Mouse (Mus musculus) forebrain, embryonic 12.5 days (tissue): Measurements from ENCODE around the gene Hist1h1c. TPM values are rescaled to one million over a fixed set of nuclear protein-coding genes. Genes with fewer than 3 reads are reported as not detected.
A peak's percentile ranks its signal among the peaks of the same experiment; 100 is the strongest.
"Not testable (repeated sequence)": the region's sequence is repeated elsewhere in the genome, so short reads cannot be mapped to it uniquely, and the experiment has no call there.

ENCODE experiments used
- ATAC-seq: fragments of 200-750 bp; cut with Nextera tagmentation; 2 replicates; pipeline ENCODE4 v1.8.0; 2017; ENCODE audit warnings: moderate TSS enrichment; ENCODE audit not compliant: low FRiP score
- H3K27ac ChIP-seq: fragments of 300-500 bp; sonication (generic); 2 replicates; pipeline ENCODE4 v1.5.1; 2016; ENCODE audit warnings: mild to moderate bottlenecking
- H3K27me3 ChIP-seq: fragments of 300-500 bp; sonication (generic); 2 replicates; pipeline ENCODE4 v1.6.1; 2016; ENCODE audit warnings: mild to moderate bottlenecking
- H3K36me3 ChIP-seq: fragments of 300-500 bp; sonication (generic); replicated peaks from 2 replicates; pipeline ENCODE4 v1.6.1; 2016; ENCODE audit warnings: mild to moderate bottlenecking
- H3K4me1 ChIP-seq: fragments of 300-500 bp; sonication (generic); 2 replicates; pipeline ENCODE4 v1.6.1; 2016
- H3K4me2 ChIP-seq: fragments of 300-500 bp; sonication (generic); 2 replicates; pipeline ENCODE4 v1.6.1; 2016; ENCODE audit warnings: mild to moderate bottlenecking, moderate library complexity
- H3K4me3 ChIP-seq: fragments of 300-500 bp; sonication (generic); replicated peaks from 2 replicates; pipeline ENCODE4 v1.5.1; 2016; ENCODE audit warnings: mild to moderate bottlenecking
- H3K9ac ChIP-seq: fragments of 300-500 bp; sonication (generic); 2 replicates; pipeline ENCODE4 v1.6.1; 2016; ENCODE audit warnings: mild to moderate bottlenecking
- H3K9me3 ChIP-seq: fragments of 300-500 bp; sonication (generic); 2 replicates; pipeline ENCODE4 v1.6.1; 2016
- WGBS: fragments of 180-500 bp; shearing (Covaris S2); methylation state at CpG from one replicate; pipeline ENCODE4 v1.1.7; 2016; 5-methylcytosine and 5-hydroxymethylcytosine counted together
- polyA plus RNA-seq: library from polyadenylated mRNA; unstranded; fragments of >200 nt; fragmentation: Nextera tagmentation; extraction: Ambion mirVana; gene quantifications from 2 replicates; pipeline ENCODE4 v1.2.1, GENCODE M21; 2016

Gene Hist1h1c
- polyA plus RNA-seq, 1 experiment from 2014 or later, result 15.2 TPM

DNA sequence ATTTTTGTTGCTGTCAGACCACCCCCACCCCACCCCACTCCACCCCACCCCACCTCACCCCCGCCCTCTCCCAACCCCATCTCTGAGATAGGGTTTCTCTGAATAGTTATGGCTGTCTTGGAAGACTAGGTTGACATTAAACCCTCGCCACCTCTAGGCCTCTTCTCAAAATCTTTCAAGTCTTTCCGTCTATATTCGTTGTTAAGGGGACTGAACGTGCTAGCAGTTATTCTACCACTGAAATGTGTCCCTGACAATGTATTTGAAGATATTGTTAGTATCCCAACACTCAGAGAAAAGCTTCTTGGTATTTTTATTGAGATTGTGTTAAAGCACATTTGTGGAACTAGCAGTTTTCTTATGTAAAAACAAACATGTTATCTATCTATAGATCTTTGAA is 2.3 kb downstream of the Hist1h1c start:
- Histone ChIP-seq H3K27ac (peak overlapping the region; percentile 99), H3K4me3 (peak overlapping the region; percentile 58; the same call in 1 of the 2 replicates), H3K4me2 (peak overlapping the region; percentile 95), H3K9ac (no peak overlapping the region), H3K27me3 (no peaks in the 10 kb centered on the region), H3K4me1 (peaks cover 31% of the 10 kb centered on the region), H3K9me3 (no peaks in the 10 kb centered on the region), H3K36me3 (no peaks in the 10 kb centered on the region)
- 68% methylated on average over 5 of the region's 5 CpGs for whole genome bisulfite sequencing
- no peak for ATAC-seq

GRCm38 (mm10) chr13:23742007-23742406 is 3.4 kb downstream of the Hist1h1c start:
- Histone ChIP-seq H3K9ac (no peak overlapping the region), H3K4me2 (no peak overlapping the region), H3K36me3 (no peaks in the 10 kb centered on the region), H3K9me3 (no peaks in the 10 kb centered on the region), H3K4me1 (peaks cover 31% of the 10 kb centered on the region), H3K27ac (no peak overlapping the region), H3K27me3 (no peaks in the 10 kb centered on the region), H3K4me3 (no peak overlapping the region)
- no peak for ATAC-seq

GRCm38 (mm10) chr13:23743215-23743614 is 4.6 kb downstream of the Hist1h1c start:
- H3K4me2 ChIP-seq, result no peak overlapping the region
- no peak for ATAC-seq
- H3K27ac ChIP-seq, result 0 out of 2 replicates have a peak overlapping the region, but pooled peaks have one; percentile 53
- peaks cover 34% of the 10 kb centered on the region for H3K4me1 ChIP-seq
- H3K36me3 ChIP-seq, result no peaks in the 10 kb centered on the region
- 88% methylated on average over 5 of the region's 5 CpGs for WGBS
- no peak overlapping the region for H3K9ac ChIP-seq
- no peak overlapping the region for H3K4me3 ChIP-seq
- H3K9me3 ChIP-seq, result no peaks in the 10 kb centered on the region
- H3K27me3 ChIP-seq, result no peaks in the 10 kb centered on the region

DNA sequence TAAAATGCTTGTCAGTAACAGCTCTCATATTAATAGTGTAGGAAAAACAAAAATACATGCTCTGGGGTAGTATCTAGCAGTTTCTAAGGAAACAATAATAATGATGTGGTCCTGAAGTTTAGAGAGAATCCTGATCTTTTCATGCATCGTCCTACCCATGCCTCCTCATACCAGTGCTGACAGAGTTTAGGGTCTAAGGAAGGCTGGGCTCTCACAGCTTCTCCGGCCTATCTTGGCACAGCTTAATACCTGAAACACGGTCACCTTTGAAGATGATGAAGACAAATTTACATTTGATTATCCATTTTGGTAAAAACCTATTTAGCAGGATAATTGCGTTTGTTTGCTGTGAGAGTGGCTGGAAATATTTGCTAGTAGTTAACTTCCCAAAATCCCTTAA is 5.4 kb downstream of the Hist1h1c start:
- ATAC-seq, result no peak
- peak overlapping the region; percentile 99 for H3K27ac ChIP-seq
- no peaks in the 10 kb centered on the region for H3K27me3 ChIP-seq
- peaks cover 34% of the 10 kb centered on the region for H3K4me1 ChIP-seq
- peak overlapping the region; percentile 64; the same call in 1 of the 2 replicates for H3K9ac ChIP-seq
- H3K4me3 ChIP-seq, result peak overlapping the region; percentile 45
- 44% methylated on average over 4 of the region's 4 CpGs for WGBS
- no peaks in the 10 kb centered on the region for H3K36me3 ChIP-seq
- H3K4me2 ChIP-seq, result peak overlapping the region; percentile 63
- no peaks in the 10 kb centered on the region for H3K9me3 ChIP-seq

- Histone ChIP-seq H3K9me3 (no peaks in the 10 kb centered on the region), H3K9ac (peak overlapping the region; percentile 64), H3K27ac (peak overlapping the region; percentile 99), H3K36me3 (no peaks in the 10 kb centered on the region), H3K4me1 (peaks cover 29% of the 10 kb centered on the region), H3K4me2 (peak overlapping the region; percentile 63), H3K27me3 (no peaks in the 10 kb centered on the region), H3K4me3 (peak overlapping the region; percentile 45)
- WGBS, result under 1% methylated on average over 15 of the region's 36 CpGs
- ATAC-seq, result no peak
These were observed 6.1 kb downstream of the Hist1h1c start for GRCm38 (mm10) chr13:23744421-23745380.

DNA sequence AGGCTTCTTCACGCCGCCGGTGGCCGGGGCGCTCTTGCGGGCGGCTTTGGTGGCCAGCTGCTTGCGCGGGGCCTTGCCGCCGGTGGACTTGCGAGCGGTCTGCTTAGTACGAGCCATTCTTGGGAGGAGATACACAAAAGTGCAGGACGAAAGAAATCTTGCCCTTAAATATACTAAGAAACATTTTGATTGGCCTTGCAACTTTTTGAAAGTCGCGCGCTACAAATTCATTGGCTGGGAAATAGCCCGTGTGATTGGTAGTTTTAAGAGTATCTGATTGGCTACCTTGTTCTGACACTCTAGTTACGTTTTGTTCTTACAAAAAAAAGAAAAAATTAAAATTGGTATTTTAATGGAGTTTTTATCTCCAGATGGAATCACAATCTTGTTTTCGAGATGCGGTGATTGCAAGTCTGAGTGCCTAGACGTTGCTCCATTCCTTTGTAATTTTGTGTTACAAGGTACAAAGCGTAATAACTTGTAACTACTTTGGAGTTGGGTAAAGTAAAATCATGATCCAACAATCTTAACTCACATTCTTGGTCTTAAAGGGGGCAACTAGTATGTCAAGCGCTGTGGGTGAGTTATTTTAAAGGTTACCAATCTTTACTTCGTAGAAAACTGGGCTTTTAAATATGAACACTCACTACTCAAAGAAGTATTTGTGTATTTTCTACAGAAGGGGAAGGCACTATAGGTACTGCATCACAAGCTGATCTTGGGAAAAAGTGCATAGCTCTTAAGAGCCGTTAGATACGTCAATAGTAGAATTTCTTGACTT is 7.0 kb downstream of the Hist1h1c start, which contains the start of gene Hist1h3c:
Gene Hist1h3c, minus strand, starts transcription at position 222 of the 781 bp plus-strand sequence.
- Histone ChIP-seq H3K27me3 (no peaks in the 10 kb centered on the region), H3K4me3 (peak within 1 kb of the TSS; percentile 45), H3K4me2 (peak within 1 kb of the TSS; percentile 63), H3K27ac (peak within 1 kb of the TSS; percentile 99), H3K9me3 (no peaks in the 10 kb centered on the region), H3K36me3 (no peaks in the 10 kb centered on the region), H3K9ac (peak within 1 kb of the TSS; percentile 75), H3K4me1 (peaks cover 21% of the 10 kb centered on the region)
- peak; percentile 72 for ATAC-seq
- under 1% methylated on average over 26 of the region's 28 CpGs for WGBS

DNA sequence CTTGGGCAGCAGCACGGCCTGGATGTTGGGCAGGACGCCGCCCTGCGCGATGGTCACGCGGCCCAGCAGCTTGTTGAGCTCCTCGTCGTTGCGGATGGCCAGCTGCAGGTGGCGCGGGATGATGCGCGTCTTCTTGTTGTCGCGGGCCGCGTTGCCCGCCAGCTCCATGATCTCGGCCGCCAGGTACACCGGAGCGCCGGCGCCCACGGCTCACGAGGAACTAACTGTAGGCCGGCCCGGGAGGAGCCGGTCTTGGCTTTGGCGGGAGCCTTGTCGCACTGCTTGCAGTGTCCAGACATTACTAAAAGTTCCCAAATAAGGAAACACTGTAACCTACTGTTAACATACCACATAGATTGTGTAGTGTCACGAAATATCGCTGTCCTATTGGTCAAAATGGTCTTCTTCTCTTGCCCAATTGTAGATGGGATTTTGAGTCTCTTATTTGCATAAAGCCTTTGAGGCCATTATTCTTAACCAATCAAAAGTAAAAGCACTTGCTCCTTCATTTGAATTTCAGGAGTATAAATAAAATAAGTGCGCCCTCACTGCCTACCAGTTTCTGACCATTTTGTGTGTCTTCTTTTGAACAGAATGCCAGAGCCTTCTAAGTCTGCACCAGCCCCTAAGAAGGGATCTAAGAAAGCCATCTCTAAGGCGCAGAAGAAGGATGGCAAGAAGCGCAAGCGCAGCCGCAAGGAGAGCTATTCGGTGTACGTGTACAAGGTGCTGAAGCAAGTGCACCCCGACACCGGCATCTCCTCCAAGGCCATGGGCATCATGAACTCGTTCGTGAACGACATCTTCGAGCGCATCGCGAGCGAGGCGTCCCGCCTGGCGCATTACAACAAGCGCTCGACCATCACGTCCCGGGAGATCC is 7.8 kb downstream of the Hist1h1c start, which contains the start of gene Hist1h2bb:
Gene Hist1h2bb, plus strand, starts transcription at position 534 of the 880 bp plus-strand sequence.
- not testable (repeated sequence) for H3K9me3 ChIP-seq, H3K27me3 ChIP-seq, H3K36me3 ChIP-seq
- H3K4me3 ChIP-seq, result peak within 1 kb of the TSS; percentile 45
- ATAC-seq, result peak; percentile 92
- H3K27ac ChIP-seq, result peak within 1 kb of the TSS; percentile 99
- H3K9ac ChIP-seq, result peak within 1 kb of the TSS; percentile 75
- H3K4me2 ChIP-seq, result peak within 1 kb of the TSS; percentile 63
- H3K4me1 ChIP-seq, result peaks cover 17% of the 10 kb centered on the region
- under 1% methylated on average over 40 of the region's 58 CpGs for WGBS

- H3K4me2 ChIP-seq, result peak overlapping the region; percentile 63
- no peaks in the 10 kb centered on the region for H3K9me3 ChIP-seq
- H3K9ac ChIP-seq, result peak overlapping the region; percentile 58
- H3K4me3 ChIP-seq, result peak overlapping the region; percentile 45
- H3K4me1 ChIP-seq, result peaks cover 17% of the 10 kb centered on the region
- WGBS, result 1% methylated on average over 11 of the region's 13 CpGs
- no peak for ATAC-seq
- peak overlapping the region; percentile 99 for H3K27ac ChIP-seq
- H3K27me3 ChIP-seq, result no peaks in the 10 kb centered on the region
- no peaks in the 10 kb centered on the region for H3K36me3 ChIP-seq
These were observed 8.7 kb downstream of the Hist1h1c start for GRCm38 (mm10) chr13:23747081-23747891.

- Histone ChIP-seq H3K27ac (peak overlapping the region; percentile 99), H3K9me3 (no peaks in the 10 kb centered on the region), H3K36me3 (no peaks in the 10 kb centered on the region), H3K9ac (peak overlapping the region; percentile 48), H3K4me1 (peaks cover 17% of the 10 kb centered on the region), H3K4me3 (0 out of 2 replicates have a peak overlapping the region, but pooled peaks have one; percentile 4), H3K27me3 (no peaks in the 10 kb centered on the region), H3K4me2 (peak overlapping the region; percentile 63)
- 7% methylated on average over 4 of the region's 4 CpGs for WGBS
- ATAC-seq, result no peak
These were observed 9.3 kb downstream of the Hist1h1c start for GRCm38 (mm10) chr13:23747892-23748288.

DNA sequence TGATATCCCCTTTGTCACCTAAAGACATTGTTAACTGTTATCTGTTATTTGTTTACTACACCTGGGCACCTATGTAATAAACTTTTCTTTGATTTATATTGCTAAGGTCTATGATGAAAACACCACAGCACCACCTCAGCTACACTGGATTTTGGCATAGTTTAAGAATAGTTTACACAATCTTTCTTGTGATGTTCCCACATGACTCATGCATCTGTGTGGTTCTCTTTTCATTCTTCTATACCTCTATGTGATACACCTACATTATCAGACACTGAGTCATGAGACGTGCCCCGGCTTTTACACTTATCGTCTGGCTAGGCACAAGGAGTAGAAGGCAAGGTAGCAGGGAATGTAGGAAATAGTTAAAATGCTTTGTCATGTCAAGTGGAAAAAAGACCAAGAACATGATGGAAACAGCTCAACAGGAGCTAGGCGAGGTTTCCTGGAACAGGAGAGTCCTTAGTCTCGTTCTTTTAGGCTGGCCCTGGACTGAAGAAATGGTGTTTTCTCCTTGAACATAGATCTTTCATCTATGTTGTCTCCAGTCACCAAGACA is 11.0 kb downstream of the Hist1h1c start:
- ATAC-seq, result no peak
- Histone ChIP-seq H3K4me2 (no peak overlapping the region), H3K27ac (peak overlapping the region; percentile 79), H3K4me1 (peaks cover 9% of the 10 kb centered on the region), H3K9me3 (no peaks in the 10 kb centered on the region), H3K9ac (no peak overlapping the region), H3K27me3 (no peaks in the 10 kb centered on the region), H3K36me3 (no peaks in the 10 kb centered on the region), H3K4me3 (no peak overlapping the region)
- 92% methylated on average over 5 of the region's 5 CpGs for WGBS
